Mouse (Mus musculus): Measurements from ENCODE around the gene Rbms3. TPM values are rescaled to one million over a fixed set of nuclear protein-coding genes. Genes with fewer than 3 reads are reported as not detected.

The Rbms3 gene
- polyA plus RNA-seq, 1 experiment: not detected

DNA sequence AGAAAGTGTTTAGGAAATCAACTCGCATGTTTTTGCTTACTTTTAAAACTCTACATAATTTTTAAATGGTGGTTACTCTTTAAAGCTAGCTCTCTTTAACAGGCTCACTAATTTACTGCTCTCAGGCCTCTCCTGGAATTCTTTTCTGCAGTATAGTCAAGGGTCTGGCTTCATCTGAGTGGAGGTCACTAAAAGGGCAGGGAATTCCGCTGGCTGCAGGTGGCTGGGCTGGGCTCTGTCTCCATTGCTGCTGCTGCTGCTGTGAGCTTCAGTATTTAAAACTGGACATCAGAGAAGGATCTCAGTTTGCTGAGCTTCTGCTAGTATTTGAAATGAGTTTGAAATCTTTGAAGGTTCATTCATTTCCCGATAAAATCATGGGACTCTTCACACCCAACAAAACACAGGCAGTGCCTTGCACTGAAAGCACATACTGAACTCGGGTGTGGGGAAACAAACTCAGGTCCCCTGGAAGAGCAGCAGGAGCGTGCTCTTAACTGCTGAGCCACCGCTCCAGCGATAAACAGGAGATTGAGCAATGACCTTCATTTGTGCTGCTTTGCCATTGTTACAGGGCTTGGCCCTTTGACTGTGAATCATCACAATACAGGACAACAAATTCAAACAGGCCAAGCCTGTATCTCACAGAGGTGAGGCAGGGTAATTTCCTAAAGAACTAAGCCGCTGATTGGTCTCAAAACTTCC is 990.0 kb downstream of the Rbms3 start:
- WGBS: 70% methylated on average over 8 of the region's 8 CpGs
- TF ChIP-seq POLR2A (IDR thresholded peaks at IDR 0.05; ENCODE audit: insufficient read depth, low read depth, low read length) (no peak), CTCF (IDR thresholded peaks at IDR 0.05; ENCODE audit: insufficient read depth, low read depth, low read length) (no peak)
- H3K4me1 ChIP-seq (ENCODE audit: control insufficient read depth, insufficient read depth, low read length): no peaks in the 10 kb centered on the region
- H3K4me3 ChIP-seq (ENCODE audit: insufficient read depth, low read depth, low read length): no peak overlapping the region
- H3K27ac ChIP-seq (ENCODE audit: insufficient read depth, low read depth, low read length): no peak overlapping the region

DNA sequence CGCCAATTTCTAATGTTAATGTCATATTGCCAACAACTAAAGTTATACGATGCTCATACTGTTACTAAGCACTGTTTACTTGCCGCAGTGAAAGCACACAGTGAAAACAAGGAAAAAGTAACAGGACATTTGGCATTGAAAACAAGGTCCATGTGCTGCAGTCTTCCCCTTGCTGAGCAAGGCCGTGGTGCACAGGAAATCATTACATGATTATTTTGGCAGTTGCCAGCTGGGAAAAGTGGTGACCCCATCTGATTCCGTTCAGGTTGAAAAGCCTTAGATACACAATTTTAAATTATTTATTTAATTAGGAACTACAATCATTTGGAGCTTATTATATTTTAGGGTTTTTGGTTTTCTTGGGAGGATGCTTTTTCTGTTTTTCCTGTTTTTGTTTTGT is 995.9 kb downstream of the Rbms3 start:
- 81% methylated on average over 5 of the region's 5 CpGs for WGBS
- Histone ChIP-seq H3K4me1 (ENCODE audit: control insufficient read depth, insufficient read depth, low read length) (no peaks in the 10 kb centered on the region), H3K4me3 (ENCODE audit: insufficient read depth, low read depth, low read length) (no peak overlapping the region), H3K27ac (ENCODE audit: insufficient read depth, low read depth, low read length) (no peak overlapping the region)
- TF ChIP-seq CTCF (IDR thresholded peaks at IDR 0.05; ENCODE audit: insufficient read depth, low read depth, low read length): no peak
- no peak for TF ChIP-seq POLR2A (IDR thresholded peaks at IDR 0.05; ENCODE audit: insufficient read depth, low read depth, low read length)

DNA sequence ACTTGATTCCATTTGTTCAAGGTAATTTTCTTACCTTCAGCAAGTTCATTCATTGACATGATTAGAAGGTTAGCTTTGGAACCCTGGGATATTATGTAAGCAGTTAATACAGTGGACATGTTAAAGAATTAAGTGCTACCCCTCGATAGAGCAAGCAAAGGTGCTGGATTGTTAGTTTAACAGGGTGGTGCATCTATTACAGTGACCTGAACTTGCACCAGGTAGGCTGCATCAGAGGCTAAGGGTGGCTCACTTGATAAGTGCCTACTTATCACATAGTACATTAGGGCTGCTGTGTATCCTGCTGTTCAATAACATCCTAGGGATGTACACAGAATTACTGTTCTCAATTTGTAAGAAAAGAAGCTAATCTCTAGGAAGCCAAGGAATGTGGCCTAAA is 996.6 kb downstream of the Rbms3 start:
- TF ChIP-seq CTCF (IDR thresholded peaks at IDR 0.05; ENCODE audit: insufficient read depth, low read depth, low read length) (no peak), POLR2A (IDR thresholded peaks at IDR 0.05; ENCODE audit: insufficient read depth, low read depth, low read length) (no peak)
- Histone ChIP-seq H3K27ac (ENCODE audit: insufficient read depth, low read depth, low read length) (no peak overlapping the region), H3K4me1 (ENCODE audit: control insufficient read depth, insufficient read depth, low read length) (no peaks in the 10 kb centered on the region), H3K4me3 (ENCODE audit: insufficient read depth, low read depth, low read length) (no peak overlapping the region)
- WGBS: 90% methylated on average over 1 of the region's 1 CpGs

GRCm38 (mm10) chr9:116631816-116632215 is 997.9 kb downstream of the Rbms3 start:
- no peaks in the 10 kb centered on the region for H3K4me1 ChIP-seq (ENCODE audit: control insufficient read depth, insufficient read depth, low read length)
- WGBS: 100% methylated on average over 1 of the region's 1 CpGs
- TF ChIP-seq CTCF (IDR thresholded peaks at IDR 0.05; ENCODE audit: insufficient read depth, low read depth, low read length) (no peak), POLR2A (IDR thresholded peaks at IDR 0.05; ENCODE audit: insufficient read depth, low read depth, low read length) (no peak)
- H3K4me3 ChIP-seq (ENCODE audit: insufficient read depth, low read depth, low read length): no peak overlapping the region
- H3K27ac ChIP-seq (ENCODE audit: insufficient read depth, low read depth, low read length): no peak overlapping the region

DNA sequence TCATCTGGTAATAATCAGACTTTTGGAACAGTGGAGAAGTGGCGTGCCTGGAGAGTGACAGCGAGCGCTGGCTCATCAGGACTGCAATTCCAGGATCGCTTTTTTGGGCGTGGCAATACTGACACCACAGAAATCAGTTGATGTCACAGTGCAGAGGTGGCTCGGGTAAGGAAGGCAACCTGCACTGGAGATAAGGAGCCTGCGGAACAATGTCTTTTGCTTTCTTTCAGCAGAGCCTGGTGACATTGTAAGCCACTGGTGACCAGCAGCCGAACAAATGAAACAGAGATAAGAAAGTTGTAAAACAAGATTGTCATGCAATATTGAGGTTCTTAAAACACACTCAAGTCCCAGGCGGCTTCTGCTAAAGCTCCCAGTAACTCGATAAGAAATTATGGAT is 998.9 kb downstream of the Rbms3 start:
- no peak overlapping the region for H3K4me3 ChIP-seq (ENCODE audit: insufficient read depth, low read depth, low read length)
- no peak overlapping the region for H3K27ac ChIP-seq (ENCODE audit: insufficient read depth, low read depth, low read length)
- no peaks in the 10 kb centered on the region for H3K4me1 ChIP-seq (ENCODE audit: control insufficient read depth, insufficient read depth, low read length)
- 90% methylated on average over 10 of the region's 10 CpGs for WGBS
- TF ChIP-seq POLR2A (IDR thresholded peaks at IDR 0.05; ENCODE audit: insufficient read depth, low read depth, low read length) (no peak), CTCF (IDR thresholded peaks at IDR 0.05; ENCODE audit: insufficient read depth, low read depth, low read length) (no peak)

GRCm38 (mm10) chr9:116620434-116620833 is 1009.3 kb downstream of the Rbms3 start:
- no peak overlapping the region for H3K27ac ChIP-seq (ENCODE audit: insufficient read depth, low read depth, low read length)
- 70% methylated on average over 5 of the region's 5 CpGs for WGBS
- no peak for TF ChIP-seq POLR2A (IDR thresholded peaks at IDR 0.05; ENCODE audit: insufficient read depth, low read depth, low read length)
- TF ChIP-seq CTCF (IDR thresholded peaks at IDR 0.05; ENCODE audit: insufficient read depth, low read depth, low read length): no peak
- no peaks in the 10 kb centered on the region for H3K4me1 ChIP-seq (ENCODE audit: control insufficient read depth, insufficient read depth, low read length)
- H3K4me3 ChIP-seq (ENCODE audit: insufficient read depth, low read depth, low read length): no peak overlapping the region

DNA sequence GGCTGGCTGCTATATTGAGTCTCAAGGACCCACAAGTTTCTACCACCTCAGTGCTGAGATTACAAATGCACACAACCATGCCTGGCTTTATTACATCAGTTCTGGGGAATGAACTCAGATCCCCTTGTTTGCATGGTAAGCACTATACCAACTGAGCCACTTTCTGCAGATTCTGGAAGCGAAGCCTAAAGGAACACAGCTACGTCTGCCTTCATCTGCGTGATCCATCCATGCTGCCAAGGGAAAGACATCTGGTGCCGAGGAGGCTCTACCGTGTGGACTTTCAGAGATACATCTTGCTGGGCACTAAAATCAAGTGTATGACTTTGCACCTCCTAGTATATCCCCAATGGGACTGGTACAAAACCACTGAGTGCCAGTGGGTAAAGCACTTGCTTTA is 1010.8 kb downstream of the Rbms3 start:
- TF ChIP-seq CTCF (IDR thresholded peaks at IDR 0.05; ENCODE audit: insufficient read depth, low read depth, low read length): no peak
- TF ChIP-seq POLR2A (IDR thresholded peaks at IDR 0.05; ENCODE audit: insufficient read depth, low read depth, low read length): no peak
- 96% methylated on average over 5 of the region's 5 CpGs for WGBS
- no peaks in the 10 kb centered on the region for H3K4me1 ChIP-seq (ENCODE audit: control insufficient read depth, insufficient read depth, low read length)
- no peak overlapping the region for H3K4me3 ChIP-seq (ENCODE audit: insufficient read depth, low read depth, low read length)
- no peak overlapping the region for H3K27ac ChIP-seq (ENCODE audit: insufficient read depth, low read depth, low read length)

DNA sequence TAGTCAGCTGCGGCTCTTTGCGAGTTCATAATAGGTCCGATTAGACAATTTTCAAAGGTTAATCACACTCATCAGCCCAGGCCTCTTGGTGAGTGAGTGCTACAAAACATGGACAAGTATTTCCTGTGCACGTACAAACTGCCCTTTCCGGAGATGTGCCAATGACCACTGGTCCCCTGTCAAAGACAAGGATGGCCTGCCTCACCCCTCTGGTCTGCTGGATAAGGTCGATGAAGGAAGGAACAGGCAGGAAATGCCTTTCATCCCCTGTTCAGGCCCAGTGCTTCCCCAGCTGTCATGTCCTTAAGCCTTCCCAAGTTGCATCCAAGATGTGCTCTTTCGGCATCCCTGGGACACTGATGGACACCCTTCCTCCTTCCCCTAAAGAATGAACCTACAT is 1016.4 kb downstream of the Rbms3 start:
- H3K27ac ChIP-seq (ENCODE audit: insufficient read depth, low read depth, low read length): no peak overlapping the region
- no peak overlapping the region for H3K4me3 ChIP-seq (ENCODE audit: insufficient read depth, low read depth, low read length)
- WGBS: 92% methylated on average over 7 of the region's 7 CpGs
- H3K4me1 ChIP-seq (ENCODE audit: control insufficient read depth, insufficient read depth, low read length): no peaks in the 10 kb centered on the region
- no peak for TF ChIP-seq POLR2A (IDR thresholded peaks at IDR 0.05; ENCODE audit: insufficient read depth, low read depth, low read length)
- TF ChIP-seq CTCF (IDR thresholded peaks at IDR 0.05; ENCODE audit: insufficient read depth, low read depth, low read length): no peak

GRCm38 (mm10) chr9:116596046-116596445 is 1033.7 kb downstream of the Rbms3 start:
- Histone ChIP-seq H3K4me3 (ENCODE audit: insufficient read depth, low read depth, low read length) (no peak overlapping the region), H3K4me1 (ENCODE audit: control insufficient read depth, insufficient read depth, low read length) (peaks cover 4% of the 10 kb centered on the region), H3K27ac (ENCODE audit: insufficient read depth, low read depth, low read length) (no peak overlapping the region)
- WGBS: over 99% methylated on average over 10 of the region's 10 CpGs
- TF ChIP-seq POLR2A (IDR thresholded peaks at IDR 0.05; ENCODE audit: insufficient read depth, low read depth, low read length) (no peak), CTCF (IDR thresholded peaks at IDR 0.05; ENCODE audit: insufficient read depth, low read depth, low read length) (no peak)
